Mouse (Mus musculus) adrenal gland, postnatal 4 days (tissue): ENCODE results near the gene Cel. TPM values are rescaled to one million over a fixed set of nuclear protein-coding genes. Genes with fewer than 3 reads are reported as not detected.

Source experiments
- DNase-seq, 2 experiments: peaks; one replicate each; pipeline ENCODE4 v3.0.0; 2021 to 2022; ENCODE audit warnings: low spot score in 2 of 2, mixed read lengths in 2 of 2
- long read RNA-seq, 2 experiments: library from polyadenylated mRNA; stranded (forward); transcript quantifications; one replicate each; pipeline ENCODE4 v2.0.0; 2021
- total RNA-seq, 2 experiments: library from RNA; stranded (reverse); gene quantifications; 2 replicates each; pipeline ENCODE4 v1.2.3; 2021

Cel gene
- 1,000 to 10,000 TPM in 1 of 2 experiments, under 1 TPM in 1; 0.42 to 1,494 TPM for total RNA-seq
- long read RNA-seq, experiment 1: 0 reads
- long read RNA-seq, experiment 2, transcript Cel-201 (11 exons, 2,063 nt): major isoform, 145 of 203 reads
- long read RNA-seq, experiment 2, partial matches to known transcripts: 38 of 203 reads
- long read RNA-seq, experiment 2, other reads (novel, unspliced or antisense): 20 of 203 reads

DNA sequence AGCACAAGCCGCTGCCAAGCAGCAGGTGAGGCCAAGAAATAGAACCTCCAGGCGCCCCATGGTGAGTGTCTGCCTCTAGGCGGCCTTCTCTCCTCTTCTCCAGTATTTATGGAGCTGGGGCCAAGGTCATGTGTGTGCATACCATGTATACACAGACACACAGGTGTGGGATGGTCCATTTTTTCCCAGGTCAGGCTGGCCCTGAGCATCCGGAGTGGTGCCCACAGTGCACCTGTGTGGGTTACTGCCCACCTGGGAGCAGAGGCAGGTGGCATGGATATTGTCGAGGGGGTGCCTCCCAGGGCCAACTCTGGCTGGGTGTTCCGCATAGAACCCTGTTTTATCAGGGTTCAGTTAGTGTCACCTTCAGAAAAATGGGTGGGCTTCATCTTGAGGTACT lies at the start of gene Cel:
Cel (minus strand) TSS at position 101 of the 400 bp plus-strand sequence.
- no peak for DNase-seq

- no peak for DNase-seq
Observed at GRCm38 (mm10) chr2:28612436-28613063, 49.3 kb upstream of the Cel start.

- DNase-seq: no peak
Observed at GRCm38 (mm10) chr2:28611407-28611787, 48.2 kb upstream of the Cel start.

GRCm38 (mm10) chr2:28610716-28611406 lies 47.7 kb upstream of the Cel start:
- DNase-seq: no peak

- DNase-seq: no peak
Observed at GRCm38 (mm10) chr2:28609851-28610250, 46.6 kb upstream of the Cel start.

DNA sequence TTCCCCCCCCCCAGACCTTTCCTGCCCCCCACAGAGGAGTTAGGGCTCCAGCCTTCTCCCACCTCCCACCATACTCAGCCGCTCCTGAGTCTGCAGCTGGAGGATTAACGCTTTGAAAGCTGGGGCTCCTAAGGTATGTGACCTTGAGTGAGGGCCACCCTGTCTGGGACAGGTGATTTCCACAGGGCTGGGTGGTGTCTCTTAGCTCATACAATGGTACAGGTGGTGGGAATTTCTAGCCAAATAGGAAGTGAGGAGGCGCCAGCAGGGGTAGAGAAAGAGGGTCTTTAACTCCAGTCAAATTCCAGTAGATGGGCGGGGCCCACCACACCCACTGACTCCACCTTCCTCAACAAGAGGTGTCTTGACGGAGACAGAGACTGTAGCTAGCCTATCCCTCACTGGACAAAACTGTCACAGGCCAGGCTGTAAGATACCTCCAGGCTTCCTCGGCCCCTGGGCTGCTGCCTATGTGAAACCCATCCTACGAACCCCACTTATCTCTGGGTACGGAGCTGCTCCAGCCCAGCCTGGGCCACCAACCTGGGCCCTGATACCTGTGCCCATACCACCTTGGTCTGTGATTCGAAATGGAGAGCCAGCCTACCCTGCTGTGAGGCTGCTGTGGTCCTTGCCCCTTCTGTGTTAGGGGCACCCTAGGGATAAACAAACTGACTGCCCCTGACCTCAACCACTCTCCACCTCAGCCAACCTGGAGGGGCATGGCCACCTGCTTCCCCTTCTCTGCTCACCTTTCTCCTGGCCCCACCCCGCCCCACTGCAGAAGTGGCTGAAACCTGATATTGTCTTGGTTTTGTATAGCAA lies 44.4 kb upstream of the Cel start:
- no peak for DNase-seq

- DNase-seq: no peak
Observed at GRCm38 (mm10) chr2:28606601-28607340, 43.6 kb upstream of the Cel start.

GRCm38 (mm10) chr2:28605789-28606541 lies 42.8 kb upstream of the Cel start:
- DNase-seq: no peak

- DNase-seq: no peak
Observed at GRCm38 (mm10) chr2:28603542-28603941, 40.3 kb upstream of the Cel start.

DNA sequence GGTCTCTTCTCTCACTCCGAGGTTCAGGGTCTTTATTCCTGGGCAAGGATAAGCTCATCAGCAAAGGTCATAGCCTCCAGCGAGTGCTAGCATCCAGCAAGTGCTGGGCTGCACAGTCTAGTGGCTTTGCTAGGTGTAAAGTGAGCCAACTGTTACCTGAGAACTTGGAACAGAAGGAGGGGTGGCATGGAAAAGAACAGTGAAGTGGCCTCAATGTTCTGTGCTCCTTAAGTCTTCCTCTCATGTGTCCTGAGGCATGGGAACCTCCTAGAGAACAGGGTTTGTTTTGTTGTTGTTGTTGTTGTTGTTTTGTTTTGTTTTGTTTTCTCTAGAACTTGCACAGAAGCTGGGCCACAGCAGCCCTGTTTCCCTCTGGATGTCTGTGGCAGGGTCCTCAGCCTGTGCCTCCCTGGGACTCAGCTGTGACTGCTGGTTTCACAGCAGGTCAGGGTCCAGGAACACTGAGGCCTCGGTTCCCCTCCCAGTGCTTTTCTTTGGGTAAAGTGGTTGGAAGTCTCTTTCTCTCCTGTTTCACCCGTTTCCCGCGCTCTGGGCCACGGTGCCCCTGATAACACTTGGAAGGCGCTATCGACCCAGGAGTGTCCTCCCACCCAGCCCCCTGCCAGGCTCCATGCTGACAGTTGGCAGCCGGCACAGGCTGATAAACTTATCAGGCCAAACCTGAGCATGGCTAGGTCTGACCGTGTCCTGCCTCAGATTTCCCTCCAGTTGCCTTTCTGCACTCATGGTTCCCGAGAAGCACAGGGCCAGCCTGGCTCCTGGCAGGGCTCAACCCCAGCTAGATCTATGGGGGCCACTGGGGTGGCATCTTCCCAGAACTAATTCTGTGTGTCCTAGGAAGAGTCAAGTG lies 38.8 kb upstream of the Cel start:
- no peak for DNase-seq

- DNase-seq: no peak
Observed at GRCm38 (mm10) chr2:28599569-28599900, 36.3 kb upstream of the Cel start.

DNA sequence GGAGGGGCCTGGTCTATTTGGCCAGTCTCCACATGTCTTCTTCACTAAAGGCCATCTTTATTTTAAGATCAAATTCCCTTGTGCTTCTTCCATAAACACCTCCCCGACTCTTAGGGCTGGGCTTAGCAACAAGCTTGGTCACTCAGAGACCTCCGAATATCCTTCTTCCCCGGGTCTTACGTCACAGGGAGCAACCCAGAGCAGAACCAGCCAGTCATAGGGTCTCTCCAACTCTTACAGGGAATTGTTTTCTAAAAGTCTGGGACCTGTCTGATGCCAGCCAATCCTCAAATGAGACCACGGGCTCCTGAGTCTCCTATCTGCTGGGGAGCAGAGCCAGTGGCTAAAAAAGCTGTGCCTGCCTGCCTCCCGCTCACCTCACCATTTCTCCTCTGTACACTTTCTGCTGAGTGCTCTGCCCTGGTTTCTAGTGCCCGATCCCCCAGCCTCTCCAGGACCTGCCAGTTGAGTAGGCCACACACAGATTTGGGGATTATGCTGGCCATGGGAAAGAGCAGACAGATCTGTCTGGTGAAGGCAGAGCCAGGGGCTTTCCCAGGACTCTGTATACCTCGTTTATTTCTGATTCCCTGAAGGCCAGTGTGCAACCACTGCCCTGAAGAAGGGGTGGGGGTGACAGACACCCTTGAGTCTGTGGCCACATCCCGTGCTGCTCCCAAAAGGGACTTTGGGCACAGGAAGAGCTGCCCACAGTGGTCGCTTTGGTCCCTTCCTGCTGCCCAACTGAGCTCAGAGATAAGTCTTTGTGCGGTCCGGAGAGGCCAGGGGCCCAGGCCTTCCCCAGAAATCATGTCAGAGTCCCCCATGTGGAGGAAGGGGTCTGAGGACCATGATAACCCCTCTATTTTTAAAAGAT lies 35.7 kb upstream of the Cel start:
- DNase-seq: no peak

DNA sequence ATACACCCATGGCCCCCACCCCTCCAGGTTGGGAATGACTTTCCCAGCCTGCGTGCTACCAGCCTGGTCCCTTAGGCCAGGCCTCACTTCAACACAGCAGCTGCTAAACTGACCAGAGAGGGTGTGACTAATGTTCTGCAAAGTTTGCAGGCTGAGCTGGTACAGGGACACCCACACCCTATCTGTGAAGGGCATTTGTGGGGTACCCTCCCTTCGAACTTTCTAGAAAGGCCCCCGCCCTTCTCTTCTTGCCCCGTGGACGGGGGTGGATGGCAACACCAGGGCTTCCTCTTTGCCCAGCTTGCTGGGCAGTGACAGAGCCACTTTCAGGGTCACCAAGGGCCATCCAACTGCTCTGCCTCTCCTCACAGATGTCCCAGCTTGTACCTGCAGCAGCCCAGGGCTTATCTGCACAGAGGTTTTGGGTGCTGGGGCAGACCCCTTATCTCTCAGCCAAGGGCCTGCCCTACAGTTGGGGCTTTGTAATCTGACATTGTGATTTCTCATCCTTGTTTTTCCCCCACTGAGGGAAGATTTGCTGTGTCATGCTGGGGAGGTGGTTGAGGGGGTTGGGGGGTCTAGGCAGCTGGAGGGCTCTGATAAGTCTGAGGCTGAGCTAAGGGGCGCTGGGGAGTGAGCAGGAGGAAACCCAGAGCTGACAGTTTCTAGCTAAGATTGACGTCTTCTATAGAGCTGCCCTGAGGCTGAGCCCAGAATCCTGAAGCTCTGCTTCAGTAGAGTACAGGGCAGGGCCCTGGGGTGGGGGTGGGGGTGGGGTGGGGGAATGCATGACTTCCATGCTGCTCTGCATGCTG lies 34.7 kb upstream of the Cel start:
- no peak for DNase-seq

DNA sequence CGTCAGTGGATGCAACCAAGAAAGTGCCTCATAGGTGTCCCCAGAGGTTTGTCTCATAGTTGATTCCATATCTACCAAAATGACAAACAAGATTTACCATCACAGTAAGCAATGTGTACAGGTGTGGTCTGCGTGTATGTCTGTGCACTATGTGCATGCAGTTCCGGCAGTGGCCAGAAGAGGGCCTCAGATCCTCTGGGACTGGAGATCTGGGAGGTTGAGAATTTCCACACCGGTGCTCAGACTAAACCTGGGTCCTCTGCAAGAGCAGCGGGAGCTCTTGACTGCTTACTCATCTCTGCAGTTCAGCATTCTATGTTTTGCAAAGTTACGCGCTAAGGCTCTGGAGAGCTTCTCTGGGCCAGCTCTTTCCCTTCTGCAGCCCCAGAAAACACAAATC lies 33.8 kb upstream of the Cel start:
- no peak for DNase-seq

DNA sequence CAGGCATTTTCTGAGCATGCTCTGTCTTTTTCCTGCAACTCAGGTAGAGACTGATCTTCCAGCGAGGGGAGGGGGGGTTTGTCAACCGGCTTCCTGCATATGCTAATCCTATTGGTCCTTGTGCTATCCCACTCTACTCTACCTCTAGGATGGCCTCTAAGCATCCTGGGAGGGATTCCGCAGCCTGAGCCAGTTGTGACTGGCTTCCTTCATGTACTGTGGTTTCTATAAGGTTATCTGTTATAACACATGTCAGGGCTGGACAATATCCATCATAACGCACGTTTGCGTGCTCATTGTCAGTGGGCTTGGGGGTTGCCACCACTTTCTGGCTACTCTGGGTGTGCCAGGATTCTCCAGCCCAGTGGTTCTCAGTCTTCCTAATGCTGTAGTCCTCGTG lies 32.8 kb upstream of the Cel start:
- no peak for DNase-seq

- DNase-seq: peak; percentile 42 to 43
Observed at GRCm38 (mm10) chr2:28592809-28593208, 29.6 kb upstream of the Cel start.

GRCm38 (mm10) chr2:28591479-28591878 lies 28.3 kb upstream of the Cel start:
- no peak for DNase-seq

DNA sequence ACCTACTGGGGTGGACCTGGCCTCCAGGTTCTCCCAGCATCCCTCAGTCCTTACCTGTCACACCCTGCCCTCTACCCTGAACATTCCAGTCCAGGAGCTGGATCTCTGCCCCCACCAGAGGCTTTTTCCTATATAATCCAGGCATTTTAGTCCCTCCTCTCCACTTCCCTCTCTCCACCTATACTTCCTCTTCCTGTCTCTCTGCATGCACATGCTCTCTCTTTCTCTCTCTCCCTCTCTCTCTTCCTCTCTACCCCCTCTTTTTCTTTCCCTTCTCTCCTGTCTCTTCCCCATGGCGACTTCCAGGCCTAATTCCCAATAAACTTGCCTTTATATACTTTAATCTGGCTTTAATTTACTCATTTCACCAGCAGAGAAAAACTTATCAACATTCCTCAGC lies 25.4 kb upstream of the Cel start:
- no peak for DNase-seq
